Mouse (Mus musculus) midbrain, embryonic 14.5 days (tissue): ENCODE results near the gene Atp6v1b1. TPM values are rescaled to one million over a fixed set of nuclear protein-coding genes. Genes with fewer than 3 reads are reported as not detected.

Source experiments
- ATAC-seq: fragments of 200-750 bp; cut with Nextera tagmentation; 2 replicates; pipeline ENCODE4 v1.8.0; 2017; ENCODE audit warnings: moderate number of reproducible peaks, moderate library complexity; ENCODE audit not compliant: low FRiP score, low TSS enrichment
- DNase-seq: peaks from one replicate; pipeline ENCODE4 v3.0.0-alpha.2; 2015
- H3K27ac ChIP-seq: fragments of 300-500 bp; sonication (generic); replicated peaks from 2 replicates; pipeline ENCODE4 v1.5.1; 2014; ENCODE audit warnings: mild to moderate bottlenecking, low read depth, low read length, moderate library complexity
- H3K27me3 ChIP-seq: fragments of 300-500 bp; sonication (generic); 2 replicates; pipeline ENCODE4 v1.6.1; 2014; ENCODE audit warnings: low read length, control low read depth, mixed read lengths; ENCODE audit not compliant: control insufficient read depth, insufficient read depth
- H3K36me3 ChIP-seq: fragments of 300-500 bp; sonication (generic); 2 replicates; pipeline ENCODE4 v1.6.1; 2014; ENCODE audit warnings: low read length, control low read depth; ENCODE audit not compliant: control insufficient read depth, insufficient read depth
- H3K4me1 ChIP-seq: fragments of 300-500 bp; sonication (generic); 2 replicates; pipeline ENCODE4 v1.6.1; 2014; ENCODE audit warnings: mild to moderate bottlenecking, antibody characterized with exemption, low read length, control low read depth; ENCODE audit not compliant: control insufficient read depth, insufficient read depth
- H3K4me2 ChIP-seq: fragments of 300-500 bp; sonication (generic); 2 replicates; pipeline ENCODE4 v1.6.1; 2014; ENCODE audit warnings: mild to moderate bottlenecking, low read length, moderate library complexity
- H3K4me3 ChIP-seq: fragments of 300-500 bp; sonication (generic); replicated peaks from 2 replicates; pipeline ENCODE4 v1.5.1; 2014; ENCODE audit warnings: low read depth, low read length
- H3K9ac ChIP-seq: fragments of 300-500 bp; sonication (generic); replicated peaks from 2 replicates; pipeline ENCODE4 v1.6.1; 2014; ENCODE audit warnings: mild to moderate bottlenecking, low read length, moderate library complexity
- H3K9me3 ChIP-seq: fragments of 300-500 bp; sonication (generic); 2 replicates; pipeline ENCODE4 v1.6.1; 2016; ENCODE audit warnings: low read length, control low read depth, mixed read lengths; ENCODE audit not compliant: control insufficient read depth
- WGBS: fragments of 180-500 bp; shearing (Covaris S2); extraction: QIAGEN DNeasy Blood & Tissue Kit; methylation state at CpG from one replicate; pipeline ENCODE4 v1.1.7; 2014; 5-methylcytosine and 5-hydroxymethylcytosine counted together
- polyA plus RNA-seq: library from polyadenylated mRNA; unstranded; fragments of >200 nt; fragmentation: Nextera tagmentation; extraction: Ambion mirVana; gene quantifications from 2 replicates; pipeline ENCODE4 v1.2.1, GENCODE M21; 2014

Gene Atp6v1b1
- polyA plus RNA-seq, 1 experiment from 2014 or later: not detected

GRCm38 (mm10) chr6:83802033-83802432, 59.2 kb downstream of the Atp6v1b1 start:
- H3K4me2 ChIP-seq: no peak overlapping the region
- H3K27me3 ChIP-seq: no peaks in the 10 kb centered on the region
- no peak for DNase-seq
- H3K36me3 ChIP-seq: peaks cover 59% of the 10 kb centered on the region
- no peak overlapping the region for H3K9ac ChIP-seq
- no peaks in the 10 kb centered on the region for H3K4me1 ChIP-seq
- H3K9me3 ChIP-seq: no peaks in the 10 kb centered on the region
- no peak overlapping the region for H3K27ac ChIP-seq
- WGBS: 88% methylated on average over 5 of the region's 5 CpGs
- ATAC-seq: no peak
- H3K4me3 ChIP-seq: no peak overlapping the region

DNA sequence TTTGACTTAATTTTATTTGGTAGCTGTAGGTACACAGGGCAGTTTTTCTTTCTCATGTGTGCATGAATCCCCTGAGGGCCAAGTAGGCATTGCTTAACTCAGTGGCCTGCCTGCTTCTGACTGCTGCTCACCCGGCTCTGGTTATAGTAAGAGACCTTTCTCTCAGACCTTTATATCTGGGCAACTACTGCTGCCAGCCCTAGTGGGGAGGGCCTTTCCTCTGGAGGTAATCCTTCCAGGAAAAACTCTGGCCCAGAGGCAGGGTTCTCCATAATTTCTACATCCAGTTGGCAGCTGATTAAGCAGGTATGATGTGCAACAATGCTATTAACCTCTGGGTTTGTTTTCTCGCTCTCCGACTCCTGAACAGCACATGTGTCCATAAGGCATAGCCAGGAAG, 60.1 kb downstream of the Atp6v1b1 start:
- Histone ChIP-seq H3K4me2 (no peak overlapping the region), H3K9ac (no peak overlapping the region), H3K27me3 (no peaks in the 10 kb centered on the region), H3K27ac (no peak overlapping the region), H3K9me3 (no peaks in the 10 kb centered on the region), H3K36me3 (peaks cover 64% of the 10 kb centered on the region), H3K4me3 (no peak overlapping the region), H3K4me1 (no peaks in the 10 kb centered on the region)
- WGBS: 91% methylated on average over 3 of the region's 3 CpGs
- ATAC-seq: no peak
- no peak for DNase-seq

Other genes with a start within 250 kb of the Atp6v1b1 start
- gene Dguok, start 236.0 kb upstream of the Atp6v1b1 start, polyA plus RNA-seq: 66.6 and 68.5 TPM in 2 replicates
- 2.3 TPM in 1 of 2 replicates, not detected in the other for gene Actg2, start 206.7 kb upstream of the Atp6v1b1 start, polyA plus RNA-seq
- gene Stambp, start 170.3 kb upstream of the Atp6v1b1 start, polyA plus RNA-seq: 63.6 and 64.4 TPM in 2 replicates
- 0.25 TPM in 1 of 2 replicates, not detected in the other for gene Clec4f, start 86.8 kb upstream of the Atp6v1b1 start, polyA plus RNA-seq
- not detected in 2 replicates for gene Cd207, start 65.1 kb upstream of the Atp6v1b1 start, polyA plus RNA-seq
- 0.22 TPM in 1 of 2 replicates, not detected in the other for gene Vax2, start 31.7 kb upstream of the Atp6v1b1 start, polyA plus RNA-seq
- gene Ankrd53, start 19.7 kb downstream of the Atp6v1b1 start, polyA plus RNA-seq: 0.19 and 0.37 TPM in 2 replicates
- gene Tex261, start 32.8 kb downstream of the Atp6v1b1 start, polyA plus RNA-seq: 59.0 and 62.3 TPM in 2 replicates
- gene Nagk, start 52.0 kb downstream of the Atp6v1b1 start, polyA plus RNA-seq: 85.8 and 100 TPM in 2 replicates
- gene Paip2b, start 88.8 kb downstream of the Atp6v1b1 start, polyA plus RNA-seq: 25.7 and 35.4 TPM in 2 replicates
- 108 and 110 TPM in 2 replicates for gene Zfp638, start 124.1 kb downstream of the Atp6v1b1 start, polyA plus RNA-seq